Mouse (Mus musculus) liver, adult (tissue): Measurements from ENCODE around the gene Npc2.

ENCODE experiments used
- GATA4 ChIP-seq: IDR thresholded peaks from 2 replicates; pipeline ENCODE4 v1.6.1; 2014; ENCODE audit warnings: mild to moderate bottlenecking, low read length; ENCODE audit not compliant: insufficient replicate concordance

The Npc2 gene

GRCm38 (mm10) chr12:84772726-84773441, at the start of gene Npc2, which contains the start of gene Isca2:
Npc2 (minus strand) TSS chr12:84773152.
Isca2 (plus strand) TSS chr12:84773251.
- TF ChIP-seq GATA4 = peak; percentile 99

GRCm38 (mm10) chr12:84819236-84820168, 46.5 kb upstream of the Npc2 start:
- no peak for TF ChIP-seq GATA4

GRCm38 (mm10) chr12:84818496-84818895, 45.5 kb upstream of the Npc2 start:
- TF ChIP-seq GATA4 = no peak

GRCm38 (mm10) chr12:84814663-84815325, 41.8 kb upstream of the Npc2 start:
- no peak for TF ChIP-seq GATA4

GRCm38 (mm10) chr12:84813773-84814172, 40.8 kb upstream of the Npc2 start:
- TF ChIP-seq GATA4 = no peak

- no peak for TF ChIP-seq GATA4
Observed at GRCm38 (mm10) chr12:84812004-84812403, 39.1 kb upstream of the Npc2 start.

GRCm38 (mm10) chr12:84811510-84811909, 38.6 kb upstream of the Npc2 start:
- no peak for TF ChIP-seq GATA4

GRCm38 (mm10) chr12:84810810-84811209, 37.9 kb upstream of the Npc2 start:
- no peak for TF ChIP-seq GATA4

GRCm38 (mm10) chr12:84809033-84809432, 36.1 kb upstream of the Npc2 start:
- TF ChIP-seq GATA4 = no peak

- peak; percentile 45; the same call in 1 of the 2 replicates for TF ChIP-seq GATA4
Observed at GRCm38 (mm10) chr12:84807351-84807750, 34.4 kb upstream of the Npc2 start.

GRCm38 (mm10) chr12:84806726-84807125, 33.8 kb upstream of the Npc2 start:
- TF ChIP-seq GATA4 = no peak

GRCm38 (mm10) chr12:84806010-84806409, 33.1 kb upstream of the Npc2 start:
- no peak for TF ChIP-seq GATA4

- no peak for TF ChIP-seq GATA4
Observed at GRCm38 (mm10) chr12:84805228-84805842, 32.4 kb upstream of the Npc2 start.

- TF ChIP-seq GATA4 = no peak
Observed at GRCm38 (mm10) chr12:84802625-84803024, 29.7 kb upstream of the Npc2 start.

- TF ChIP-seq GATA4 = no peak
Observed at GRCm38 (mm10) chr12:84801532-84802110, 28.7 kb upstream of the Npc2 start.

- TF ChIP-seq GATA4 = no peak
Observed at GRCm38 (mm10) chr12:84800419-84800818, 27.5 kb upstream of the Npc2 start.
